Mouse (Mus musculus) thymus, postnatal 0 days (tissue): ENCODE measurements around the gene Med24. TPM values are rescaled to one million over a fixed set of nuclear protein-coding genes. Genes with fewer than 3 reads are reported as not detected.

ENCODE experiments used
- polyA plus RNA-seq: library from polyadenylated mRNA; unstranded; fragments of >200 nt; fragmentation: Nextera tagmentation; extraction: Ambion mirVana; gene quantifications from 2 replicates; pipeline ENCODE4 v1.2.1, GENCODE M21; 2015

Med24 gene
- polyA plus RNA-seq, 1 experiment from 2014 or later = 48.3 TPM

Other genes starting within 250 kb of the Med24 start
- 42.6 and 59.5 TPM in 2 replicates for gene Ikzf3, start 183.4 kb downstream of the Med24 start, polyA plus RNA-seq
- gene Zpbp2, start 178.3 kb downstream of the Med24 start, polyA plus RNA-seq = 2.3 and 2.4 TPM in 2 replicates
- gene Ormdl3, start 142.1 kb downstream of the Med24 start, polyA plus RNA-seq = 37.6 and 38.5 TPM in 2 replicates
- not detected in 2 replicates for gene Lrrc3c, start 131.1 kb downstream of the Med24 start, polyA plus RNA-seq
- gene Gm12355, start 103.8 kb downstream of the Med24 start, polyA plus RNA-seq = 0.78 and 1.1 TPM in 2 replicates
- 0.26 and 0.42 TPM in 2 replicates for gene Gsdma3, start 103.1 kb downstream of the Med24 start, polyA plus RNA-seq
- gene Gsdma2, start 82.7 kb downstream of the Med24 start, polyA plus RNA-seq = 0.65 and 1.1 TPM in 2 replicates
- gene Gsdma, start 65.1 kb downstream of the Med24 start, polyA plus RNA-seq = 0.49 and 0.80 TPM in 2 replicates
- gene Psmd3, start 46.9 kb downstream of the Med24 start, polyA plus RNA-seq = 211 and 224 TPM in 2 replicates
- gene Csf3, start 28.2 kb downstream of the Med24 start, polyA plus RNA-seq = not detected in 2 replicates
- 7.3 and 9.1 TPM in 2 replicates for gene Thra, start 11.2 kb upstream of the Med24 start, polyA plus RNA-seq
- gene Nr1d1, start 45.9 kb upstream of the Med24 start, polyA plus RNA-seq = 2.6 and 3.0 TPM in 2 replicates
- gene Msl1, start 66.1 kb upstream of the Med24 start, polyA plus RNA-seq = 14.4 and 20.4 TPM in 2 replicates
- 21.8 and 23.8 TPM in 2 replicates for gene Casc3, start 75.5 kb upstream of the Med24 start, polyA plus RNA-seq
- 0.86 and 1.1 TPM in 2 replicates for gene Rapgefl1, start 107.3 kb upstream of the Med24 start, polyA plus RNA-seq
- gene Wipf2, start 134.2 kb upstream of the Med24 start, polyA plus RNA-seq = 5.6 and 7.5 TPM in 2 replicates
- gene Cdc6, start 178.4 kb upstream of the Med24 start, polyA plus RNA-seq = 40.6 and 53.2 TPM in 2 replicates
- 40.4 and 41.0 TPM in 2 replicates for gene Rara, start 198.4 kb upstream of the Med24 start, polyA plus RNA-seq